Comparison of ENCODE assay signal across 17 mouse cellular contexts in genomic region chr11:89579826-89580225, GRCm38 (mm10).
DNase-seq lines count a peak whose midpoint lies in the region; ATAC-seq and TF ChIP-seq lines count a peak whose summit lies in the region.
"Had no signal": no experiment of that assay in that cellular context is flagged by ENCODE, and none has a peak within 500 bp of the region (broad histone marks: within the 10 kb centered on the region; RNA-seq: fewer than 3 reads in every experiment).

No protein-coding gene starts in this region.

- TF ChIP-seq EP300 in lung, postnatal 0 days (IDR thresholded peaks at IDR 0.05) = peak; percentile 37; the same call in 1 of the 2 replicates
- no peak for TF ChIP-seq EP300 in CH12.LX (IDR thresholded peaks at IDR 0.05; ENCODE audit: low read length)

- TF ChIP-seq CTCF in lung, postnatal 0 days (IDR thresholded peaks at IDR 0.05) = no peak
- TF ChIP-seq CTCF in CH12.LX (conservative IDR thresholded peaks at IDR 0.05 in 1 of 2, IDR thresholded peaks at IDR 0.05 in 1 of 2; ENCODE audit: low read depth in 2 of 2, low read length in 2 of 2) = no peak

- dilution Hi-C loops in CH12.LX (cut with MboI; ENCODE audit: extremely low pct_ligation_motif_present, extremely low pct_unique_long_range_greater_than_20kb, low sequenced_read_pairs) = no loop called here

- 64% methylated on average over 6 of the region's 6 CpGs for WGBS in lung, postnatal 0 days
- 82% methylated on average over 6 of the region's 6 CpGs for WGBS in hindbrain, embryonic 10.5 days

- in situ Hi-C loops in CH12.LX (cut with MboI; ENCODE audit: low pct_ligation_motif_present, low pct_unique_long_range_greater_than_20kb, low sequenced_read_pairs) = no loop called here

- no peak for DNase-seq in lung, postnatal 0 days (ENCODE audit: low spot score)
- no peak for DNase-seq in lung, postnatal 25 days (ENCODE audit: low spot score)
- DNase-seq in CH12.LX (ENCODE audit: extremely low read depth) = peak; percentile 6
- DNase-seq in R1 (ENCODE audit: low read depth, low spot score) = peak; percentile 3
- DNase-seq in gastrocnemius, postnatal 14 days = peak; percentile 29
- DNase-seq in cerebellum, adult 9-10 months = no peak
- DNase-seq in layer of hippocampus, postnatal 25 days (ENCODE audit: extremely low spot score in 1 of 2, low spot score in 1 of 2) = no peak
- no peak for DNase-seq in hindbrain, embryonic 10.5 days (ENCODE audit: low spot score)
- DNase-seq: cerebellum, postnatal 14 days; left cerebral cortex, postnatal 4 days; lung, embryonic 14.5 days; midbrain, embryonic 14.5 days; thymus, postnatal 14 days had no signal

- no peak overlapping the region for H3K4me3 ChIP-seq in lung, postnatal 0 days (ENCODE audit: low read depth, low read length)
- H3K4me3 ChIP-seq in CH12.LX (replicated peaks in 1 of 3; ENCODE audit: low read depth in 2 of 3, low read length in 2 of 3, poor library complexity in 1 of 3) = no peak overlapping the region
- H3K4me3 ChIP-seq in hindbrain, embryonic 10.5 days = no peak overlapping the region
- H3K4me3 ChIP-seq: forebrain, embryonic 15.5 days; hindbrain, embryonic 15.5 days had no signal

- H3K79me2 ChIP-seq in CH12.LX (replicated peaks; ENCODE audit: control insufficient read depth, extremely low read depth, insufficient read depth, poor library complexity, severe bottlenecking) = no peaks in the 10 kb centered on the region

- no peaks in the 10 kb centered on the region for H3K36me3 ChIP-seq in lung, postnatal 0 days (ENCODE audit: insufficient read depth, low read length)
- H3K36me3 ChIP-seq in CH12.LX (replicated peaks in 1 of 2; ENCODE audit: control insufficient read depth in 1 of 2, insufficient read depth in 1 of 2, low read length in 1 of 2) = no peaks in the 10 kb centered on the region
- no peaks in the 10 kb centered on the region for H3K36me3 ChIP-seq in hindbrain, embryonic 10.5 days
- H3K36me3 ChIP-seq: forebrain, embryonic 15.5 days; hindbrain, embryonic 15.5 days had no signal

- no peak overlapping the region for H3K9ac ChIP-seq in lung, postnatal 0 days (replicated peaks; ENCODE audit: low read depth)
- no peak overlapping the region for H3K9ac ChIP-seq in CH12.LX (ENCODE audit: insufficient read depth, low read depth)
- H3K9ac ChIP-seq: forebrain, embryonic 15.5 days; hindbrain, embryonic 15.5 days; lung, embryonic 14.5 days had no signal

- H3K4me1 ChIP-seq in lung, postnatal 0 days (ENCODE audit: insufficient read depth, low read depth, low read length) = no peaks in the 10 kb centered on the region
- H3K4me1 ChIP-seq in CH12.LX (ENCODE audit: control insufficient read depth in 1 of 2, insufficient read depth in 2 of 2) = peaks cover 6 to 10% of the 10 kb centered on the region in 2 experiments
- H3K4me1 ChIP-seq in hindbrain, embryonic 10.5 days (replicated peaks) = no peaks in the 10 kb centered on the region
- H3K4me1 ChIP-seq: hindbrain, embryonic 15.5 days had no signal

- no peak overlapping the region for H3K27ac ChIP-seq in lung, postnatal 0 days (ENCODE audit: low read length)
- H3K27ac ChIP-seq in CH12.LX (ENCODE audit: insufficient read depth, low read depth) = no peak overlapping the region
- no peak overlapping the region for H3K27ac ChIP-seq in hindbrain, embryonic 10.5 days
- H3K27ac ChIP-seq: forebrain, embryonic 15.5 days; hindbrain, embryonic 15.5 days had no signal

- no peaks in the 10 kb centered on the region for H3K9me3 ChIP-seq in lung, postnatal 0 days (ENCODE audit: low read length)
- no peaks in the 10 kb centered on the region for H3K9me3 ChIP-seq in CH12.LX (replicated peaks; ENCODE audit: low read length)
- H3K9me3 ChIP-seq in hindbrain, embryonic 10.5 days = no peaks in the 10 kb centered on the region
- H3K9me3 ChIP-seq: forebrain, embryonic 15.5 days; hindbrain, embryonic 15.5 days had no signal

- no peak overlapping the region for H3K4me2 ChIP-seq in lung, postnatal 0 days (replicated peaks; ENCODE audit: low read depth, low read length)
- H3K4me2 ChIP-seq in CH12.LX (ENCODE audit: insufficient read depth, low read depth, poor library complexity, severe bottlenecking) = no peak overlapping the region
- H3K4me2 ChIP-seq: forebrain, embryonic 15.5 days; heart, embryonic 11.5 days; hindbrain, embryonic 15.5 days; lung, embryonic 14.5 days had no signal

- intact Hi-C loops in gastrocnemius, postnatal 14 days (cut with DNase I; ENCODE audit: low total_unique reads) = no loop called here

- ATAC-seq in lung, postnatal 0 days = no peak; the same call in 1 of the 2 replicates
- ATAC-seq: forebrain, embryonic 15.5 days; intestine, embryonic 16.5 days had no signal

- TF ChIP-seq POLR2A in CH12.LX (IDR thresholded peaks at IDR 0.05; ENCODE audit: low read depth, low read length) = no peak

- no peak for TF ChIP-seq RAD21 in CH12.LX (IDR thresholded peaks at IDR 0.05; ENCODE audit: low read depth, low read length)

- H3K27me3 ChIP-seq in lung, postnatal 0 days (replicated peaks; ENCODE audit: insufficient read depth, low read length) = no peaks in the 10 kb centered on the region
- H3K27me3 ChIP-seq in CH12.LX (replicated peaks) = no peaks in the 10 kb centered on the region
- H3K27me3 ChIP-seq in hindbrain, embryonic 10.5 days (ENCODE audit: insufficient read depth, poor library complexity, severe bottlenecking) = no peaks in the 10 kb centered on the region
- H3K27me3 ChIP-seq: forebrain, embryonic 15.5 days; hindbrain, embryonic 15.5 days had no signal

TF ChIP-seq in CH12.LX, 34 proteins besides CTCF, POLR2A, EP300 and RAD21:
- no peak for TF ChIP-seq POLR2AphosphoS2 (IDR thresholded peaks at IDR 0.05; ENCODE audit: low read depth, low read length)
- no peak for TF ChIP-seq SIN3A (IDR thresholded peaks at IDR 0.05; ENCODE audit: low read length)
- TF ChIP-seq ZNF384 (IDR thresholded peaks at IDR 0.05; ENCODE audit: low read depth, low read length) = no peak
- TF ChIP-seq TBP (conservative IDR thresholded peaks at IDR 0.05; ENCODE audit: low read depth, low read length) = no peak
- no peak for TF ChIP-seq IRF4 (IDR thresholded peaks at IDR 0.05; ENCODE audit: low read depth, low read length)
- TF ChIP-seq BHLHE40 (IDR thresholded peaks at IDR 0.05; ENCODE audit: low read depth, low read length) = no peak
- TF ChIP-seq RCOR1 (conservative IDR thresholded peaks at IDR 0.05; ENCODE audit: low read depth, low read length) = no peak
- TF ChIP-seq UBTF (IDR thresholded peaks at IDR 0.05; ENCODE audit: low read depth, low read length) = no peak
- TF ChIP-seq PAX5 (IDR thresholded peaks at IDR 0.05; ENCODE audit: low read length) = no peak
- no peak for TF ChIP-seq MAX (IDR thresholded peaks at IDR 0.05; ENCODE audit: low read length)
- no peak for TF ChIP-seq ZKSCAN1 (IDR thresholded peaks at IDR 0.05; ENCODE audit: borderline replicate concordance, low read depth, low read length)
- no peak for TF ChIP-seq CHD2 (IDR thresholded peaks at IDR 0.05; ENCODE audit: low read length)
- no peak for TF ChIP-seq ZMIZ1 (IDR thresholded peaks at IDR 0.05; ENCODE audit: low read depth, low read length)
- no peak for TF ChIP-seq ELF1 (IDR thresholded peaks at IDR 0.05; ENCODE audit: low read depth, low read length)

Comparison
In these comparisons a context has a peak if more than half of its experiments do, and no peak if none do; other contexts are left out.
1. DNase-seq: peak in CH12.LX (single experiment), R1 (single experiment) and gastrocnemius, postnatal 14 days (single experiment); none in lung, postnatal 0 days (single experiment), lung, postnatal 25 days (single experiment), cerebellum, adult 9-10 months (single experiment), layer of hippocampus, postnatal 25 days (0 of 2) and hindbrain, embryonic 10.5 days (single experiment).